10 mouse cellular contexts compared by ENCODE assay signal in the genomic region with DNA sequence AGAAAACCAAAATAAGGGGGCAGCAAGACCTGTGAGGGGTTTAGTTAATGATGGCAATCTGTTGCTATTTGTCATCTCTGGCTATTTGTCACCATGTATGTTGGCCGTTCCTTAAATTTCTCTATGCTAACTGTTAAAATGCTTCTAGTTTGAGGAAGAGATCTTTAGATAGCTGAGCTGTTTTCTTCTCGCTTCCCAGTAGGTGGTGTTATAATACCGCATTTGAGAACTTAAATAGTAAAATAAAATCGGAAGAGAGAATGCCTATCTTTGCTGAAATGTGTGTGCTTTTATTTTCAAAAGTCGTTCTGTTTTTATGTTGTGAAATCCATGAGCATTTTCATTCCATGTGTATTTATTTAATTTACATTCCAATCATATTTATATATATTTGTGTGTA.
DNase-seq lines count a peak whose midpoint lies in the region; ATAC-seq and TF ChIP-seq lines count a peak whose summit lies in the region.
"Had no signal": no experiment of that assay in that cellular context is flagged by ENCODE, and none has a peak within 500 bp of the region (broad histone marks: within the 10 kb centered on the region; RNA-seq: fewer than 3 reads in every experiment).

No protein-coding gene starts in this region.

- DNase-seq in heart, adult 8-10 months (ENCODE audit: low spot score): peak; percentile 13
- no peak for DNase-seq in heart, postnatal 25 days (ENCODE audit: low spot score)
- peak; percentile 65 for DNase-seq in MEL (ENCODE audit: low read depth, low spot score)
- peak; percentile 59 for DNase-seq in embryo, embryonic 11 days
- peak; percentile 86 for DNase-seq in midbrain, embryonic 14.5 days
- no peak for DNase-seq in spleen, postnatal 4 days (ENCODE audit: low spot score in 2 of 2)
- no peak for DNase-seq in testis, postnatal 14 days (ENCODE audit: low spot score)
- no peak for DNase-seq in c-Kit-positive CD71-positive TER-119-positive erythroid progenitor cells, embryonic 14.5 days (ENCODE audit: low spot score)
- DNase-seq: layer of hippocampus, postnatal 36 days had no signal

- H3K4me3 ChIP-seq in MEL (ENCODE audit: control insufficient read depth in 1 of 2, insufficient read depth in 1 of 2, low read depth in 2 of 2, low read length in 2 of 2): no peak overlapping the region
- no peak overlapping the region for H3K4me3 ChIP-seq in midbrain, embryonic 14.5 days (replicated peaks; ENCODE audit: low read depth, low read length)

- H3K9me3 ChIP-seq in MEL (replicated peaks; ENCODE audit: insufficient read depth, low read length): no peaks in the 10 kb centered on the region
- no peaks in the 10 kb centered on the region for H3K9me3 ChIP-seq in midbrain, embryonic 14.5 days (ENCODE audit: control insufficient read depth, low read length)

- TF ChIP-seq POLR2A in MEL (IDR thresholded peaks at IDR 0.05; ENCODE audit: control insufficient read depth in 1 of 2, insufficient read depth in 1 of 2, low read depth in 1 of 2, low read length in 2 of 2, poor library complexity in 1 of 2): no peak

- peaks cover 0 to 1% of the 10 kb centered on the region in 2 experiments; a peak in 1 of 4 replicates for H3K27me3 ChIP-seq in MEL (ENCODE audit: control insufficient read depth in 1 of 2, insufficient read depth in 2 of 2, low read length in 2 of 2)
- H3K27me3 ChIP-seq in midbrain, embryonic 14.5 days (ENCODE audit: control insufficient read depth, insufficient read depth, low read length): no peaks in the 10 kb centered on the region

- no peak overlapping the region for H3K9ac ChIP-seq in MEL (ENCODE audit: control insufficient read depth, low read depth, low read length, poor library complexity, severe bottlenecking)
- no peak overlapping the region for H3K9ac ChIP-seq in midbrain, embryonic 14.5 days (replicated peaks; ENCODE audit: low read length)

- TF ChIP-seq EP300 in MEL (IDR thresholded peaks at IDR 0.05; ENCODE audit: low read depth in 1 of 2, low read length in 2 of 2): no peak

- no peaks in the 10 kb centered on the region for H3K4me1 ChIP-seq in MEL (ENCODE audit: control insufficient read depth in 1 of 2, insufficient read depth in 2 of 2, low read length in 2 of 2)
- peaks cover 5% of the 10 kb centered on the region; the same call in 1 of the 2 replicates for H3K4me1 ChIP-seq in midbrain, embryonic 14.5 days (ENCODE audit: control insufficient read depth, insufficient read depth, low read length)

- no peak overlapping the region for H3K4me2 ChIP-seq in midbrain, embryonic 14.5 days (ENCODE audit: low read length)
- H3K4me2 ChIP-seq: heart, embryonic 11.5 days had no signal

- intact Hi-C loops in heart, postnatal 25 days (cut with DNase I): loop anchor here (5.0 kb wide), 2 partner anchors 314 to 1029 kb away; no protein-coding TSS in a partner anchor

- H3K79me2 ChIP-seq in MEL (ENCODE audit: control insufficient read depth, insufficient read depth, low read length, poor library complexity): no peaks in the 10 kb centered on the region

- 36% methylated on average over 5 of the region's 5 CpGs for WGBS in midbrain, embryonic 14.5 days

- no peak overlapping the region for H3K27ac ChIP-seq in MEL (ENCODE audit: control insufficient read depth, low read depth, low read length)
- H3K27ac ChIP-seq in midbrain, embryonic 14.5 days (replicated peaks; ENCODE audit: low read depth, low read length): no peak overlapping the region

- peak; percentile 12 to 83 (median 25); a peak in 3 of 6 replicates for TF ChIP-seq CTCF in MEL (IDR thresholded peaks at IDR 0.05 in 2 of 3, conservative IDR thresholded peaks at IDR 0.05 in 1 of 3; ENCODE audit: control insufficient read depth in 1 of 3, insufficient read depth in 1 of 3, low read depth in 2 of 3, low read length in 3 of 3, poor library complexity in 1 of 3, severe bottlenecking in 1 of 3)

- H3K36me3 ChIP-seq in MEL (ENCODE audit: control insufficient read depth in 1 of 2, insufficient read depth in 2 of 2, low read length in 2 of 2): no peaks in the 10 kb centered on the region
- no peaks in the 10 kb centered on the region for H3K36me3 ChIP-seq in midbrain, embryonic 14.5 days (ENCODE audit: control insufficient read depth, insufficient read depth, low read length)

- TF ChIP-seq RAD21 in MEL (IDR thresholded peaks at IDR 0.05; ENCODE audit: low read depth, low read length): peak; percentile 94

- no peak for ATAC-seq in midbrain, embryonic 14.5 days (ENCODE audit: low FRiP score, low TSS enrichment)

TF ChIP-seq in MEL, 35 proteins besides CTCF, POLR2A, EP300 and RAD21:
- TF ChIP-seq MEF2A (IDR thresholded peaks at IDR 0.05; ENCODE audit: extremely low read depth, insufficient replicate concordance, low read depth, low read length, poor library complexity, severe bottlenecking): no peak
- TF ChIP-seq SMC3 (IDR thresholded peaks at IDR 0.05; ENCODE audit: low read depth, low read length): peak; percentile 75
- no peak for TF ChIP-seq POLR2AphosphoS2 (IDR thresholded peaks at IDR 0.05; ENCODE audit: low read length)
- peak; percentile 82 for TF ChIP-seq ZC3H11A (IDR thresholded peaks at IDR 0.05; ENCODE audit: low read depth, low read length)
TF ChIP-seq in MEL: peak in this region for 2.

Comparison
In these comparisons a context has a peak if more than half of its experiments do, and no peak if none do; other contexts are left out.
1. DNase-seq: peak in heart, adult 8-10 months (single experiment), MEL (single experiment), embryo, embryonic 11 days (single experiment) and midbrain, embryonic 14.5 days (single experiment); none in heart, postnatal 25 days (single experiment), spleen, postnatal 4 days (0 of 2), testis, postnatal 14 days (single experiment) and c-Kit-positive CD71-positive TER-119-positive erythroid progenitor cells, embryonic 14.5 days (single experiment).